Mouse (Mus musculus): ENCODE data around the gene Rd3l. TPM values are rescaled to one million over a fixed set of nuclear protein-coding genes. Genes with fewer than 3 reads are reported as not detected.

Gene Rd3l
- not detected for total RNA-seq (2021)
- long read RNA-seq: 0 reads

- DNase-seq (ENCODE audit: low spot score in 2 of 2): no peak
Observed at GRCm38 (mm10) chr12:111980887-111981367, at the start of gene Rd3l. TSS of gene Rd3l (minus strand) at chr12:111981317.

GRCm38 (mm10) chr12:112027408-112027807 is 46.3 kb upstream of the Rd3l start:
- no peak for DNase-seq (ENCODE audit: low spot score in 2 of 2)

GRCm38 (mm10) chr12:112025907-112026645 is 45.0 kb upstream of the Rd3l start:
- DNase-seq (ENCODE audit: low spot score in 2 of 2): no peak

GRCm38 (mm10) chr12:112025457-112025856 is 44.3 kb upstream of the Rd3l start:
- no peak for DNase-seq (ENCODE audit: low spot score in 2 of 2)

GRCm38 (mm10) chr12:112024581-112025310 is 43.6 kb upstream of the Rd3l start:
- no peak for DNase-seq (ENCODE audit: low spot score in 2 of 2)

DNA sequence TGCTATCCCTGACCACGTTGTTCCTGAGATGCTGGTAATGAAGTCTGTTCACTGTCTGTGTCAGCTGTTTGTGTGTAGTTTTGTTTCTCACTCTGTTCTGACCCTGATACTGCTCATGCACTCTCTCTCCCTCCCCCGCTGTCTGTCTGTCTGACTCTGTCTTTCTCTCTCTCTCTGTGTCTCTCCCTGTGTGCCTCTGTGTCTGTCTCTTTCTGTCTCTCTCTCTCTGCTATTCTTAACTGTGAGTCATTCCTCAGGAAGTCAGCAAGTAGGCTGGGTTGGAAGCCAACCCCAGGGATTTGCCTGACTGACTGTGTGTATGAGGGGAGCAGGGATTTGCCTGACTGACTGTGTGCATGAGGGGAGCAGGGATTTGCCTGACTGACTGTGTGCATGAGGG is 42.2 kb upstream of the Rd3l start:
- DNase-seq (ENCODE audit: low spot score in 2 of 2): no peak

DNA sequence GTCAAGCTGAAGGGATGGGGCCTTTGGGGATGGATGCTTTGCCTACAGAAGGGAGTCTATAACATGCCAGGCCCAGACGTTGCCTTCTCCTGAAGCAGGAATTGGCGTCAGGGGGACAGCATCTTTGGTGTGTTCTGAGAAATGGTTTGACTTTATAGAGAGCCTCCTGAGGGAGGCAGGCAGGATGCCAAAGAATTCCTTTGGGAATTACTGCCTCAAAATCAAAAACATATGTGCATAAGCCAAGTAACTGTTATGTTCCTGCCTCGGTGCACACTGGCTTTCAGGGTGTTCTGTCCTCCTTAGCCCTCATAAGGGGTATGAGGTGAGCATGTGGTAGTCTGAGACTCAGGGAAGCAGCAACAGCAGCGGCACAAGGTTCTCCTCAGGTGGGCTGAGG is 35.2 kb upstream of the Rd3l start:
- DNase-seq (ENCODE audit: low spot score in 2 of 2): no peak

DNA sequence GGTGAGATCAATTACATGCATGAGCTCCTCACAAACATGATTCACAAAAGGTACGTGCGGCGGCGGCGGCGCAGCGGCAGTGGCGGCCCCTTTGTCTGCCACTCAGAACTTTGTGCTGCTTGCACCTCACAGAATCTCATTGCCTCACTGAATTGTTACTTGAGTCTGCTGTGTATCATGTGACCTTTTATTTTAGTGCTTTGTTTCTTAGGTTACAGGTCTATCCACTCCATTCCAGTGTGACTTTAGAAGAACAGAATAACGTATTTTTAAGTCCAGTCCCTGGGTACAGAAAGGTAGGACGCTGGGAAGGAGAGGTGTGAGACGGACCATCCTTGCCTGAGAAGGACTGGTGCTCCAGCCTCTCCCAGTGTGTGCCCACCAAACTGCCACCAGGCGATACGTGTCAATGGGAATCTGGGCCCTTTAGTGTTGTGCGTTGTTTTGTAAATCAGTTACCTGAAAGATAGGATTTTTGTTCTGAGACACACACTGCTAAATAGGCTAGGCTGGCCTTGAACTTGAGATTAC is 32.2 kb upstream of the Rd3l start:
- no peak for DNase-seq (ENCODE audit: low spot score in 2 of 2)

- DNase-seq (ENCODE audit: low spot score in 2 of 2): no peak
Observed at GRCm38 (mm10) chr12:112012511-112013270, 31.6 kb upstream of the Rd3l start.

GRCm38 (mm10) chr12:112001223-112001622 is 20.1 kb upstream of the Rd3l start:
- DNase-seq (ENCODE audit: low spot score in 2 of 2): peak; percentile 83 to 87

- no peak for DNase-seq (ENCODE audit: low spot score in 2 of 2)
Observed at GRCm38 (mm10) chr12:111999735-112000134, 18.6 kb upstream of the Rd3l start.

- no peak for DNase-seq (ENCODE audit: low spot score in 2 of 2)
Observed at GRCm38 (mm10) chr12:111995161-111995560, 14.0 kb upstream of the Rd3l start.

DNA sequence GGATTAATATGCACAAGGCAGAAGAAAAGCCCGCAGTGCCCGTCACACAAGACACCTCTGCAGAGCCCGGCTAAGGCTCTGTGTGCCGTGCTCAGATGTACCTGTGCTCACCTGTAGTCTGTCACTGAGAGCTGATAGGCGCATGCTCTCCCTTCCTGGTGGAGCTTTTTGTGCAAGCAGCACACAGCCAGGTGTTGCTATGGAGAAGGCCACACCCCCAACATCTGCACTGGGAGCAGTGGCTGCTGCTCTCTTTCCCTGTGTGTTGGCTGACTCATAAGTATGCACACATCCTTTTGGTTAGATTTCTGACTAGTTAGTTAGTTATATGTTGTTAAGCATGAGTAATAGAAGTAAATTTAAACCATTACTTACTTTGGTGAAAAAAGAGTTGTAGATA is 11.5 kb upstream of the Rd3l start:
- DNase-seq (ENCODE audit: low spot score in 2 of 2): no peak

GRCm38 (mm10) chr12:111986756-111987155 is 5.6 kb upstream of the Rd3l start:
- DNase-seq (ENCODE audit: low spot score in 2 of 2): no peak

DNA sequence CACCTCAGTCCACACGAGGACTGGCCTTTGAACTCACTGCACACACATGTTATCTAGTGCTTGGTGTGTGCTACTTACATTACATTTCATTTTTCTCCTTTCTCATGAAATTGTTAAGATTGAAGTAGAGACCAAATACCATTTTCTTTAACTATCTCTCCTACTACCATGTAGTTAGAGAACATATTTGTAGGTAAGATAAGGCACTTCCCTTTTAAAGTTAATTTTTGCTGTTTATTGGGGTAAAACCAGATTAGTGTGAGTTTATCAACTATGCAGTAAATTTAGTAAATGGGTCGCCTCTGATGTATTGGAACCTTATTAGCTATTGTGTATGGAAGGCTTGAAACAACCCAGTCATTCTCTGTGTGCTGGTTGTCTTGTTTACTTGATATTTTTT is 2.0 kb upstream of the Rd3l start:
- no peak for DNase-seq (ENCODE audit: low spot score in 2 of 2)

GRCm38 (mm10) chr12:111981831-111982230 is 714 bp upstream of the Rd3l start:
- no peak for DNase-seq (ENCODE audit: low spot score in 2 of 2)

DNA sequence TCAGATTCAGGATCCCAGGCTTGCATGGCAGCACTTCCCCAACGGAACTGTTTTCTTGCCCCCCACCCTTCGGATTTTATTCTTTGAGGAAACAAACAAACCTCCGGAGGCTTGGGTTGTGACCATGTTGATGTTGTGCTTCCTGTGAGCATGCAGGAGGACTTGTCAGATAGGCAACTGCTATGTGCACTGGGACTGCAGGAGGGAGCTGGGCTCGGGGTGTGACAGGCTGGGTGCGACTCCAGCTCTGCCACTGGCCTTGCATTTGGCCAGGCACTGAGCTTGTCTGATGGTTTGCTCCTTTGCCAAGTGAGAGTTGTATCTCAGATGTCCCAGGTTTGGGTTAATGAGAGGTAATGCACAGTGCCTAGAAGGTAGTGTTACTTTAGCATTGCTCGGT is 2.8 kb downstream of the Rd3l start:
- no peak for DNase-seq (ENCODE audit: low spot score in 2 of 2)

DNA sequence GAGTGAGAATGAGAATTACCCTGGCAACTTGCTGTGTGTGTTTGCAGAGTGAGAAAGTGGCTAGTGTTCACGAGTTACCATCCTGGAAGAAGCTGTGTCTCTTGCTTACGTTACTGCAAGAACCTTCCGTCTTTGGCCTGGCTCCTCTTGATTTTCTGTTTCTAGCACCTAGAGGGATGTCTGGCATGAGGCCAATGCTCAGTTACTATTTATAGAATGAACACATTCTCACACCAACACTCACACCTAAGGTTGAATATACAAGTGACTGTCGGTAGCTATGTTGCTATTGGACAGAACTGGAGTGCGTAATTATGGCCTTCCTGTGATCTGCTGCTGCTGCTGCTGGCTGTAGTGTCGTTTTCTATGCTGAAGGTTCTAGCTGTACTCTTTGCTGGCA is 4.0 kb downstream of the Rd3l start:
- no peak for DNase-seq (ENCODE audit: low spot score in 2 of 2)

GRCm38 (mm10) chr12:111974578-111974977 is 6.5 kb downstream of the Rd3l start:
- DNase-seq (ENCODE audit: low spot score in 2 of 2): no peak

GRCm38 (mm10) chr12:111972504-111972903 is 8.6 kb downstream of the Rd3l start:
- DNase-seq (ENCODE audit: low spot score in 2 of 2): no peak

DNA sequence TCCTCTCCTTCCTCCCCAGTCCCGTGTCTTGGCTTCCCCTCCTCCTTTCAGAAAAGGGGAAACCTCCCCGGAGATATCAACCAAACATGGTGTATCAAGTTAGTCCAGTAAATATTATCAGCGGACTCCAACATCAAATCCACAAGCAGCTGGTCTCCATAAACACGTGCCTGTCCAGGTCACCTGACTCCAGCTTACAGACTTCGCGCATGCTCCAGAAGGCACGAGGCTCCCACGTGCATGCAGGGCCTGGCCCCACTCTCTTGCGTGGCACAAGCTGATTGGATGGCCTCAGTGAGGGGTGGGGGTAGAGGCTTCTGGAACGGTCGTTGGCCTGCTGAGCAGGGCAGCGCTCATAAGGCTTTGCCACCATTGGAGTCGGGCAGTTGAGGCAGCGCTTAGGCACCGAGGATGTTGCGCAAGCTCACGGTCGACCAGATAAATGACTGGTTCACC is 9.9 kb downstream of the Rd3l start, which contains the start of gene Tdrd9:
Gene Tdrd9, plus strand, starts transcription at position 329 of the 456 bp plus-strand sequence.
- no peak for DNase-seq (ENCODE audit: low spot score in 2 of 2)

Measured in layer of hippocampus, postnatal 10 days (tissue).